Mouse (Mus musculus) limb, embryonic 11.5 days (tissue): Measurements from ENCODE around the gene Chchd1. TPM values are rescaled to one million over a fixed set of nuclear protein-coding genes. Genes with fewer than 3 reads are reported as not detected.

Experiments
- ATAC-seq: fragments of 200-750 bp; cut with Nextera tagmentation; 2 replicates; pipeline ENCODE4 v1.8.0; 2017; ENCODE audit warnings: low read depth; ENCODE audit not compliant: insufficient number of reproducible peaks, low FRiP score, low TSS enrichment
- DNase-seq: peaks from one replicate; pipeline ENCODE4 v3.0.0-alpha.2; 2015; ENCODE audit warnings: low spot score
- H3K27ac ChIP-seq: fragments of 300-500 bp; sonication (generic); replicated peaks from 2 replicates; pipeline ENCODE4 v1.5.1; 2014; ENCODE audit warnings: low read depth, mild to moderate bottlenecking, low read length
- H3K27me3 ChIP-seq: fragments of 300-500 bp; sonication (generic); 2 replicates; pipeline ENCODE4 v1.6.1; 2014; ENCODE audit warnings: mild to moderate bottlenecking, low read length, mixed read lengths; ENCODE audit not compliant: control insufficient read depth, insufficient read depth
- H3K36me3 ChIP-seq: fragments of 300-500 bp; sonication (generic); 2 replicates; pipeline ENCODE4 v1.6.1; 2014; ENCODE audit warnings: mild to moderate bottlenecking, low read length, moderate library complexity, mixed read lengths; ENCODE audit not compliant: control insufficient read depth, insufficient read depth
- H3K4me1 ChIP-seq: fragments of 300-500 bp; sonication (generic); 2 replicates; pipeline ENCODE4 v1.6.1; 2014; ENCODE audit warnings: low read length, mixed read lengths; ENCODE audit not compliant: control insufficient read depth, insufficient read depth
- H3K4me2 ChIP-seq: fragments of 300-500 bp; sonication (generic); 2 replicates; pipeline ENCODE4 v1.6.1; 2014; ENCODE audit warnings: low read depth, mild to moderate bottlenecking, moderate library complexity; ENCODE audit not compliant: severe bottlenecking
- H3K4me3 ChIP-seq: fragments of 300-500 bp; sonication (generic); 2 replicates; pipeline ENCODE4 v1.5.1; 2014; ENCODE audit warnings: low read depth, low read length
- H3K9ac ChIP-seq: fragments of 300-500 bp; sonication (generic); 2 replicates; pipeline ENCODE4 v1.6.1; 2014; ENCODE audit warnings: mild to moderate bottlenecking, low read length
- H3K9me3 ChIP-seq: fragments of 300-500 bp; sonication (generic); 2 replicates; pipeline ENCODE4 v1.6.1; 2016; ENCODE audit warnings: low read length; ENCODE audit not compliant: control insufficient read depth
- WGBS: fragments of 180-500 bp; shearing (Covaris S2); extraction: QIAGEN DNeasy Blood & Tissue Kit; methylation state at CpG from one replicate; pipeline ENCODE4 v1.1.7; 2014; 5-methylcytosine and 5-hydroxymethylcytosine counted together
- polyA plus RNA-seq: library from polyadenylated mRNA; unstranded; fragments of >200 nt; fragmentation: Nextera tagmentation; extraction: Ambion mirVana; gene quantifications from 2 replicates; pipeline ENCODE4 v1.2.1, GENCODE M21; 2014

Chchd1 gene
- polyA plus RNA-seq, 1 experiment from 2014 or later = 254 TPM

GRCm38 (mm10) chr14:20674064-20674833, 28.6 kb upstream of the Chchd1 start, which contains the start of gene Sec24c:
TSS of gene Sec24c (plus strand) at chr14:20674308.
- 1% methylated on average over 43 of the region's 43 CpGs for WGBS
- Histone ChIP-seq H3K9ac (peak within 1 kb of the TSS; percentile 73), H3K4me3 (peak within 1 kb of the TSS; percentile 66)

GRCm38 (mm10) chr14:20677906-20678305, 24.9 kb upstream of the Chchd1 start:
- Histone ChIP-seq H3K4me3 (no peak overlapping the region), H3K4me1 (no peaks in the 10 kb centered on the region; the same call in 1 of the 2 replicates), H3K36me3 (peaks cover 37% of the 10 kb centered on the region), H3K27me3 (no peaks in the 10 kb centered on the region), H3K9me3 (no peaks in the 10 kb centered on the region), H3K27ac (no peak overlapping the region), H3K9ac (no peak overlapping the region), H3K4me2 (no peak overlapping the region)
- no peak for DNase-seq
- 93% methylated on average over 4 of the region's 4 CpGs for WGBS
- ATAC-seq = no peak

More at GRCm38 (mm10) chr14:20674064-20674833, 28.6 kb upstream of the Chchd1 start, which contains the start of gene Sec24c:
- H3K36me3 ChIP-seq = peaks cover 16% of the 10 kb centered on the region
- DNase-seq = peak; percentile 100
- peak within 1 kb of the TSS; percentile 63 for H3K27ac ChIP-seq
- peak; percentile 95 for ATAC-seq
- H3K9me3 ChIP-seq = no peaks in the 10 kb centered on the region
- H3K27me3 ChIP-seq = no peaks in the 10 kb centered on the region
- no peaks in the 10 kb centered on the region; the same call in 1 of the 2 replicates for H3K4me1 ChIP-seq
- peak within 1 kb of the TSS; percentile 50 for H3K4me2 ChIP-seq

- H3K4me2 ChIP-seq = no peak overlapping the region
- ATAC-seq (no peak), DNase-seq (no peak)
- H3K36me3 ChIP-seq = peaks cover 51% of the 10 kb centered on the region
- H3K27me3 ChIP-seq = no peaks in the 10 kb centered on the region
- H3K9me3 ChIP-seq = no peaks in the 10 kb centered on the region
- H3K4me3 ChIP-seq = no peak overlapping the region
- H3K4me1 ChIP-seq = no peaks in the 10 kb centered on the region
- no peak overlapping the region for H3K9ac ChIP-seq
- H3K27ac ChIP-seq = no peak overlapping the region
- 92% methylated on average over 2 of the region's 2 CpGs for WGBS
Measured at GRCm38 (mm10) chr14:20681742-20682141, 21.1 kb upstream of the Chchd1 start.

GRCm38 (mm10) chr14:20682498-20682897, 20.3 kb upstream of the Chchd1 start:
- Histone ChIP-seq H3K27ac (no peak overlapping the region), H3K27me3 (no peaks in the 10 kb centered on the region), H3K9me3 (no peaks in the 10 kb centered on the region), H3K36me3 (peaks cover 51% of the 10 kb centered on the region), H3K9ac (no peak overlapping the region), H3K4me2 (no peak overlapping the region), H3K4me1 (no peaks in the 10 kb centered on the region), H3K4me3 (no peak overlapping the region)
- DNase-seq (no peak), ATAC-seq (no peak)
- 91% methylated on average over 3 of the region's 3 CpGs for WGBS

- Histone ChIP-seq H3K36me3 (peaks cover 50% of the 10 kb centered on the region), H3K4me3 (no peak overlapping the region)
- WGBS = 93% methylated on average over 3 of the region's 3 CpGs
Measured at GRCm38 (mm10) chr14:20686576-20686975, 16.2 kb upstream of the Chchd1 start.

GRCm38 (mm10) chr14:20689009-20689408, 13.8 kb upstream of the Chchd1 start:
- Histone ChIP-seq H3K27me3 (no peaks in the 10 kb centered on the region), H3K4me2 (no peak overlapping the region), H3K4me3 (no peak overlapping the region), H3K4me1 (no peaks in the 10 kb centered on the region), H3K27ac (no peak overlapping the region), H3K36me3 (peaks cover 46% of the 10 kb centered on the region), H3K9me3 (no peaks in the 10 kb centered on the region), H3K9ac (no peak overlapping the region)
- no peak for ATAC-seq
- 92% methylated on average over 2 of the region's 2 CpGs for WGBS
- DNase-seq = no peak

More at GRCm38 (mm10) chr14:20686576-20686975, 16.2 kb upstream of the Chchd1 start:
- no peaks in the 10 kb centered on the region for H3K4me1 ChIP-seq
- H3K9ac ChIP-seq = no peak overlapping the region
- DNase-seq (no peak), ATAC-seq (no peak)
- H3K9me3 ChIP-seq = no peaks in the 10 kb centered on the region
- H3K27me3 ChIP-seq = no peaks in the 10 kb centered on the region
- no peak overlapping the region for H3K4me2 ChIP-seq
- H3K27ac ChIP-seq = no peak overlapping the region

- DNase-seq (no peak), ATAC-seq (no peak)
- peaks cover 13% of the 10 kb centered on the region for H3K4me1 ChIP-seq
- H3K4me3 ChIP-seq = no peak overlapping the region
- no peak overlapping the region for H3K9ac ChIP-seq
- peaks cover 28% of the 10 kb centered on the region for H3K36me3 ChIP-seq
- H3K4me2 ChIP-seq = no peak overlapping the region
- no peak overlapping the region for H3K27ac ChIP-seq
- WGBS = 94% methylated on average over 6 of the region's 6 CpGs
- no peaks in the 10 kb centered on the region for H3K27me3 ChIP-seq
- no peaks in the 10 kb centered on the region for H3K9me3 ChIP-seq
Measured at GRCm38 (mm10) chr14:20691772-20692171, 11.0 kb upstream of the Chchd1 start.

- Histone ChIP-seq H3K27me3 (no peaks in the 10 kb centered on the region), H3K9me3 (no peaks in the 10 kb centered on the region), H3K4me1 (peaks cover 19% of the 10 kb centered on the region), H3K36me3 (peaks cover 23% of the 10 kb centered on the region; the same call in 1 of the 2 replicates), H3K4me3 (no peak overlapping the region), H3K27ac (no peak overlapping the region), H3K9ac (no peak overlapping the region), H3K4me2 (no peak overlapping the region)
- 95% methylated on average over 10 of the region's 10 CpGs for whole genome bisulfite sequencing
- DNase-seq (no peak), ATAC-seq (no peak)
Measured at GRCm38 (mm10) chr14:20693589-20694101, 9.2 kb upstream of the Chchd1 start.
